Mouse (Mus musculus) embryonic facial prominence, embryonic 12.5 days (tissue): ENCODE measurements at regions not wholly inside any gene's neighbourhood (a gene's known extent, or its start where the extent isn't known, plus 50 kb on each side); places are given as distances from the start of the nearest gene placed in this dataset.

Experiments
- ATAC-seq: fragments of 200-750 bp; cut with Nextera tagmentation; 2 replicates; pipeline ENCODE4 v1.8.0; 2017; ENCODE audit not compliant: insufficient number of reproducible peaks, insufficient read depth, low FRiP score, low TSS enrichment
- H3K27ac ChIP-seq: fragments of 300-500 bp; sonication (generic); 2 replicates; pipeline ENCODE4 v1.5.1; 2016; ENCODE audit warnings: mild to moderate bottlenecking
- H3K27me3 ChIP-seq: fragments of 300-500 bp; sonication (generic); 2 replicates; pipeline ENCODE4 v1.6.1; 2016; ENCODE audit warnings: mild to moderate bottlenecking, moderate library complexity
- H3K36me3 ChIP-seq: fragments of 300-500 bp; sonication (generic); 2 replicates; pipeline ENCODE4 v1.6.1; 2016; ENCODE audit warnings: mild to moderate bottlenecking
- H3K4me1 ChIP-seq: fragments of 300-500 bp; sonication (generic); 2 replicates; pipeline ENCODE4 v1.6.1; 2016
- H3K4me2 ChIP-seq: fragments of 300-500 bp; sonication (generic); replicated peaks from 2 replicates; pipeline ENCODE4 v1.6.1; 2016; ENCODE audit warnings: mild to moderate bottlenecking, moderate library complexity
- H3K4me3 ChIP-seq: fragments of 300-500 bp; sonication (generic); 2 replicates; pipeline ENCODE4 v1.5.1; 2016; ENCODE audit warnings: mild to moderate bottlenecking
- H3K9ac ChIP-seq: fragments of 300-500 bp; sonication (generic); 2 replicates; pipeline ENCODE4 v1.6.1; 2016; ENCODE audit warnings: mild to moderate bottlenecking, moderate library complexity
- H3K9me3 ChIP-seq: fragments of 300-500 bp; sonication (generic); 2 replicates; pipeline ENCODE4 v1.6.1; 2016; ENCODE audit warnings: mild to moderate bottlenecking, moderate library complexity
- WGBS: fragments of 180-500 bp; shearing (Covaris S2); methylation state at CpG from one replicate; pipeline ENCODE4 v1.1.7; 2016; 5-methylcytosine and 5-hydroxymethylcytosine counted together

DNA sequence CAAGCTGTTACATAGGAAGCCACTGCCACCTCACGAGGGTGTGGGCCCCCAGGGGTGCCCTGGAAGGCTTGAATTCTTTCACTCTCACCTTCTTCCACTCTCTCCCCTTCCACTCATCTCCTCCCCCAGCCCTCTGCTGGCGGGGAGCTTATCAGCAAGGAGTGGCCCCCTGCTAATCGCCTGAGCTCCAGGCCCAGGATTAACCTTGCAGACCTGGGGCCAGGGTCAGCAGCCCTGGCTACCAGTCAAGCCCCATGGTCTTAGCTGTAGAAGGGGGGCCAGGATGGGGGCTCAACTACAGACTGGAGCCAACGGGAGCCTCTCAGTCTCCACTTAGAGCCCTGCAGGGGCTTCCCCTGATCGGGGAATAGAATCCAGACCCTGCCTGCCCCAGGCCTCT lies 75.8 kb upstream of the Larp1 start:
- Histone ChIP-seq H3K9me3 (no peaks in the 10 kb centered on the region), H3K9ac (no peak overlapping the region), H3K4me1 (0 out of 2 replicates have a peak, but pooled peaks cover 4% of the 10 kb centered on the region), H3K36me3 (no peaks in the 10 kb centered on the region), H3K4me3 (no peak overlapping the region), H3K4me2 (no peak overlapping the region), H3K27ac (no peak overlapping the region), H3K27me3 (peaks cover 11% of the 10 kb centered on the region)
- WGBS: 6% methylated on average over 5 of the region's 5 CpGs
- no peak for ATAC-seq

DNA sequence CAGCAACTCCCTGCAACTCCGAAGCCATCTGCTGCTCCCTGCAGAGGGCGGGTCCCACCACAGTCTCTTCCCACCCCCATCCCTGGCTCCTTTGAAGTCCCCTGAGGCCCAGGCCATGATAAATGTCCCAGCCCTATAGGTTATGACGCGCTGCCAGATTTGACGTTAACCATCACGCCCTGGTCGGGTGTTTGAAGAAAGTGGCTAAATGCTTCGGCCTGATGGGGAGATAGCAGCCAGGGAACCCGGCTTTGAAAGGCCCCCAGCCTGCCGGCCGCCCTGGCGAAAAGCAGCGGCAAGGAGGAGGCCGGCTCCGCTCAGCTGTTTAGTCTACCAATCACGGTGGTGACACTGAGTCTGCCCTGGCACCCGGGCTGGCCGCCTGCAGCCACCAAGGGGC lies 79.4 kb upstream of the Larp1 start:
- H3K27ac ChIP-seq: no peak overlapping the region
- 8% methylated on average over 18 of the region's 18 CpGs for WGBS
- H3K4me1 ChIP-seq: 0 out of 2 replicates have a peak, but pooled peaks cover under 1% of the 10 kb centered on the region
- peaks cover 11% of the 10 kb centered on the region for H3K27me3 ChIP-seq
- no peak overlapping the region for H3K4me3 ChIP-seq
- no peaks in the 10 kb centered on the region for H3K36me3 ChIP-seq
- H3K9me3 ChIP-seq: no peaks in the 10 kb centered on the region
- no peak overlapping the region for H3K9ac ChIP-seq
- no peak for ATAC-seq
- H3K4me2 ChIP-seq: peak overlapping the region; percentile 24

DNA sequence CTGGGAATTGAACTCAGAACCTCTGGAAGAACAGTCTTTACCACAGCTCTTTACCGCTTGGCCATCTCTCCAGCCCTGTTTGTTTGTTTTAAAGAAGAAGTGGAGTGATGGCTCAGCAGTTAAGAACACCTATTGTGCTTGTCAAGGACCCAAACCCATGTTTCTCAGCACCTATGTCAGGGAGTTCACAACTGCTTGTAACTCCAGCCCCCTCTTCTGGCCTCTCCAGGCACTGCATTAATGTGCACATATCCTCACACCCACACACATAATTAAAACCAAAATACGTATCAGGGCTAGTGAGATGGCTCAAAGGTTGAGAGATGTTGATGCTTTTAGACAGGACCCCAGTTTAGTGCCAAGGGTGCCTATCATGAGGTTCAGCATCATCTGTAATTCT lies 87.6 kb upstream of the Hand1 start:
- 75% methylated on average over 2 of the region's 2 CpGs for WGBS

DNA sequence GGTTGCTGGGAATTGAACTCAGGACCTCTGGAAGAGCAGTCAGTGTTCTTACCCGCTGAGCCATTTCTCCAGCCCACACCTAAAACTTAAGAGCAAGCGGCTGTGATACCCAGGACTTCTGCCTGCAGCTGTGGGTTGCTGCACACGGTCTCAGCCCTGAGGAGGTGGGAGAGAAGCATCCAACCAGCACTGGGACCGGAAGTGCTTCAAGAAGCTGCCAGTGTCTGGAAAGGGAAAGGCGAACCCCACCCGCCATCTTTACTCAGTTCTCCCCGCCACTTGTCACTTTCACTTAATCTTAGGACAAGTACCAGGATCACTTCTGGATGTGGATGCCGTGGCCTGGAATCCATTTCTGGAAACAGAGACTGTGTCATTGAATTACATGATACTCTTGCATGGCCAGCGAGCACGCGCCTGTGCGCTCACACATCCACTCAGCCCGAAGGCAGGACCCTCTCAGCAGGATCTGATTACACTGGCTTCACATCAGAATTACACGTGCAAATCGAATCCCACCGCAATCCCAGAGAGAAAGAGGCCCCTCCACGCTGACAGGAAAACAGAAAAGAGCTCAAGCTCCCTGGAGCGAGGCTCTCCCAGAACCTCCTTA lies 85.9 kb upstream of the Hand1 start:
- H3K4me1 ChIP-seq: peaks cover 8% of the 10 kb centered on the region; the same call in 1 of the 2 replicates
- H3K27ac ChIP-seq: peak overlapping the region; percentile 52
- H3K9me3 ChIP-seq: no peaks in the 10 kb centered on the region
- 44% methylated on average over 18 of the region's 18 CpGs for WGBS
- no peak overlapping the region for H3K9ac ChIP-seq
- H3K27me3 ChIP-seq: no peaks in the 10 kb centered on the region
- peak; percentile 69; the same call in 1 of the 2 replicates for ATAC-seq
- no peaks in the 10 kb centered on the region for H3K36me3 ChIP-seq
- no peak overlapping the region for H3K4me3 ChIP-seq
- H3K4me2 ChIP-seq: no peak overlapping the region

More for the DNA sequence above, 87.6 kb upstream of the Hand1 start:
- Histone ChIP-seq H3K4me3 (no peak overlapping the region), H3K4me2 (no peak overlapping the region), H3K9me3 (no peaks in the 10 kb centered on the region), H3K27ac (no peak overlapping the region), H3K27me3 (no peaks in the 10 kb centered on the region), H3K9ac (no peak overlapping the region), H3K4me1 (peaks cover 8% of the 10 kb centered on the region; the same call in 1 of the 2 replicates), H3K36me3 (no peaks in the 10 kb centered on the region)
- ATAC-seq: no peak

DNA sequence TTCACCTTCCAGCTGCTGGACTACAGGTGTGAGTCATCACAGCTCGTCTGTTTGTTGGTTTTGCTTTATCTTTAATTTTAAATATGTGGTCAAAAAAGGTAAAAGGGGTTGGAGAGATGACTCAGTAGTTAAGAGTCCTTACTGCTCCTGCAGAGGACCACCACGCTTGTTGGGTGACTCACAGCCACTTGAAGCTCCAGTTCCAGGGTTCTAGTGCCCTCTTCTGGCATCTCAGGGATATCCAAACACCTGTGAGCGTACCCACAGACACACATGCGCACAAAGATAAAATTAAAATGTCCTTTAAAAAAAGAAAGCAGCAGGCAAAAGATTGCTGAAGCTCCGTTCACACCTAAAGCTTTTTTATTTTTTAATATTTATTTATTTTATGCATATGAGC lies 85.4 kb upstream of the Hand1 start:
- ATAC-seq: no peak
- H3K9ac ChIP-seq: no peak overlapping the region
- 70% methylated on average over 5 of the region's 5 CpGs for WGBS

DNA sequence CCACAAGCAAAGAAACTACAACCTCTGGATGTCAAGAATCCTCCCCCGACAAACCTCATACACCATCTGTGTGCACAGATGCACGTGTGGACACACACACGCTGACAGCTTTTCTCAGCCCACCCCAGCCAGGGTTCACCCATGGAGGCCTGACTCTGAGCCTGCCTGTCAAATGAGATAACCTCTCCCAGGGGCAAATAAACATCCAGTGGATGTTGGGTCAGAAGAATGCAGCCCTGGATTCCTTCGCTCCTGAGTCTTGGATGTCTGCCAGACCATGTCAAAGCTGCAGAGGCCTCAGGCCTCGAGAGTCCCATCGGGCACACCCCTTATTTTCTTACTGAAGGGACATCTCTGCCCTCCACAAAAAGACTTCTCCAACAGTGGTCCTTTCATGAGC lies 83.4 kb upstream of the Hand1 start:
- no peak overlapping the region for H3K4me3 ChIP-seq
- no peak overlapping the region; the same call in 1 of the 2 replicates for H3K27ac ChIP-seq
- peaks cover 8% of the 10 kb centered on the region; the same call in 1 of the 2 replicates for H3K4me1 ChIP-seq
- H3K27me3 ChIP-seq: no peaks in the 10 kb centered on the region
- no peak overlapping the region for H3K9ac ChIP-seq
- 26% methylated on average over 6 of the region's 6 CpGs for WGBS
- ATAC-seq: no peak
- no peaks in the 10 kb centered on the region for H3K9me3 ChIP-seq
- no peak overlapping the region for H3K4me2 ChIP-seq
- no peaks in the 10 kb centered on the region for H3K36me3 ChIP-seq

More for the DNA sequence above, 85.4 kb upstream of the Hand1 start:
- H3K36me3 ChIP-seq: no peaks in the 10 kb centered on the region
- no peaks in the 10 kb centered on the region for H3K9me3 ChIP-seq
- no peak overlapping the region for H3K4me2 ChIP-seq
- H3K4me1 ChIP-seq: peaks cover 8% of the 10 kb centered on the region; the same call in 1 of the 2 replicates
- H3K4me3 ChIP-seq: no peak overlapping the region
- H3K27ac ChIP-seq: peak overlapping the region; percentile 52; the same call in 1 of the 2 replicates
- H3K27me3 ChIP-seq: no peaks in the 10 kb centered on the region

DNA sequence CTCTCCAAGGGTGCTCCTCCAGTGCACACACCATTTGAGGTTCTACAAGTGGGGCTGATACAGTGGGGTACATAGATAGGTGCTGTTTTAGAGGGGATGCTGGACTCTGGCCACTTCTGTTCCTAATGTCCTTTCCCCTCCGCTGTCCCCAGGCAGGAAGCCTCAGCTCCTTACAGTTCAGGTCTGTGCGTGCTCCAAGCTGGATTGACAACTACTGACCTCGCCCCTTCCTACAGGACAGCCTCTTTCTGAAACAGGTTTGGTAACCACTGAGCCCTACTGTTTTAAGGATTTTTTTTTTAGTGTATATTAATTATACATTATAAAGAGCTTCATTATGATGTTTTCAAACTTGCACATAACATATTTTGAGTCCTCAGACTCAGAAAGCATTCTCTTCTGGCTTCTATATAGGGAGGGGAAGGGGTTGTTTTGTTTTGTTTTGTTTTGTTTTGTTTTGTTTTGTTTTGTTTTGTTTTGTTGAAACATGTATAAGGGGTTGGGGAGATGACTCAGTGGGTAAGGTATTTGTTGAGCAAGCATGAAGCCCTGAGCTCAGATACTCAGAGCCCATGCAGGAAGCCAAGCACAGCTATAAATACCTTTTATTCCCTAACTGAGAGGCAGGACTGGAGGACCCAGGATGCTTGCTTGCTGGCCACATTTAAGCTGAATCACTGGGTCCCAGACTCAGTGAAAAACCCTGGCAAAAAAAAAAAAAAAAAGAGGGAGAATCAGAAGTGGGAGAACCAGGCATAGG lies 81.4 kb upstream of the Hand1 start:
- no peak for ATAC-seq
- peaks cover 8% of the 10 kb centered on the region; the same call in 1 of the 2 replicates for H3K4me1 ChIP-seq
- H3K36me3 ChIP-seq: no peaks in the 10 kb centered on the region
- H3K27me3 ChIP-seq: no peaks in the 10 kb centered on the region
- 65% methylated on average over 3 of the region's 3 CpGs for WGBS
- H3K4me2 ChIP-seq: no peak overlapping the region
- no peak overlapping the region for H3K9ac ChIP-seq
- no peak overlapping the region for H3K4me3 ChIP-seq
- H3K9me3 ChIP-seq: no peaks in the 10 kb centered on the region
- no peak overlapping the region for H3K27ac ChIP-seq

DNA sequence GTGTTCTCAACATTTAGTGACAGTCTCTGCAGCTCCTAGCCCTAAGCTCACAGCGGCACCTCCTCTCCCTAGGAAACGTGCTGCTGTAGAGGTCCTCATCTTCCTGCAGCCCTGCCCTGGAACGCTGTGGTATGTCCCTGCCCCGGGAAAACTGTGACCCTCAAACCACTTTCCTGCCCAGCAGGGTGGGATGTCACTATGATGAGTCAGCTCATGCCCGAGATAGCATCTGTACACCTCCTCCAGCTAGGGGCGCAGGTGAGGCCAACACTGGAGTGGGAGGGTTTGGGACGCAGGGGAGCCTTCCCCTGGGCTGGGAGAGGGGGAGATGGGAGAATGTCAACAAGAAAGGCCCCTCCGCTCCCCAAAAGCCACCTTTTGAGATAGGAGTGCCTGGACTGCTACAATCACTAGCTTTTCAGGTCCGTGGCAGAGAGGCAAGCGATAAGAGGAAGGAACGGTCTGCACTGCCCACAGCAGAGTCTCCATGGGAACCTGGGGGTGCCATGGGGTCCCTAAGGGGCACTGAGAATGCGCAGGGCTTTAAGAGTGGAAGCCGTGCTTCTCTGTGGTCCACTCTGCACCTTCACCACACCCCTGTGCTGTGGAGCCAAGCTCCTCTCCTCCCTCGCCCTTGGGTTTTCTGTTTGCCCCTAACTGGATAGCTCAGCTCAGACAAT lies 80.5 kb upstream of the Hand1 start:
- H3K36me3 ChIP-seq: no peaks in the 10 kb centered on the region
- no peak overlapping the region for H3K4me2 ChIP-seq
- H3K27me3 ChIP-seq: no peaks in the 10 kb centered on the region
- no peak overlapping the region for H3K9ac ChIP-seq
- peaks cover 8% of the 10 kb centered on the region; the same call in 1 of the 2 replicates for H3K4me1 ChIP-seq
- H3K9me3 ChIP-seq: no peaks in the 10 kb centered on the region
- no peak overlapping the region for H3K4me3 ChIP-seq
- H3K27ac ChIP-seq: no peak overlapping the region
- no peak for ATAC-seq
- 46% methylated on average over 14 of the region's 14 CpGs for WGBS

DNA sequence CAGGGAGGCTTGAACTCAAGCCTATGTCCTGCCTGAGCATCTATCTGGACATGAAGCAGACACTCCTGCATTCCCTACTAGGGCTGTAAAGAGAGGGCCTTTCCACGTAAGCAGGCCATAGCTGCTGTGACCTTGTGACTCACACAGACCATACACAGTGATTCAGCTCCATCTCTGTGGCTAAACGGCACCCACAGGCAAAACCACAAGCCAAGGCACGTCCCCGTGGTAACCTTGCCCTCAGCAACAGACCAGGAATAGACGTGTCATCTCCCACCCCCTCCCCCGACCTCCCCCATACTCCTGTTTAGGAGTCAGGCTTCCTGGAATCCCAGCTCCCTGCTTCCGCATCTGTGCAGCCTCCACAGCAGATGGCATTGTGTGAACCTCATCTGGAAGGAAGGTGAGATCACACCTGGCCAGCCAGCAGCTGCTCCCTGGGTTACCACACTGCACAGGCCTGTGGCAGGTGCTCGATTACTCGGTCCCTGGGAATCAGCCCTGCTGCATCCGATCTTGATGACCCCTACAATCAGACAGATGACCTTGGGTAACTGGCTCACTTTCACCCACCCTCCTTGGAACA lies 79.2 kb upstream of the Hand1 start:
- no peak for ATAC-seq
- Histone ChIP-seq H3K27ac (no peak overlapping the region), H3K4me1 (peaks cover 8% of the 10 kb centered on the region; the same call in 1 of the 2 replicates), H3K9me3 (no peaks in the 10 kb centered on the region), H3K9ac (no peak overlapping the region), H3K36me3 (no peaks in the 10 kb centered on the region), H3K27me3 (no peaks in the 10 kb centered on the region), H3K4me3 (no peak overlapping the region), H3K4me2 (no peak overlapping the region)
- WGBS: 41% methylated on average over 10 of the region's 10 CpGs

DNA sequence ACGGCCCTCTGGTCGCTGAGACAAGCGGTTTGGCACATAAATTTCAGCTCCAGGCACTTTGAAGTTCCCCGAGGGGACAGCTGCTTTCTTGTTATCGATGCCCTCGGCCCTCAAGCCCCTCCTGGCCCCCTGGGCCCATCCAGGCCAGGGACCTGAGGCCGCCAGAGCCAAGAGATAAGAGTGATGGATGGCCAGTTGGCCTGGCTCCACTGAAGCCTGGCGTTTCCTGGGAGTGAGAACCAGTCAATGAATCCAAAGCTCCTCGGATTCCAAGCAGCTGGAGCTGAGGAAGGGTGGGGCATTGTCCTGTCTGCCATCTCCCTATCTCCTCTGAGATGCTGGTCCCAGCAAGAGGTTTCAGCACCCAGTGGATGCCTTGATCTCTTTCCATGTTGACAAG lies 71.6 kb upstream of the Hand1 start:
- Histone ChIP-seq H3K9ac (no peak overlapping the region), H3K36me3 (no peaks in the 10 kb centered on the region), H3K9me3 (no peaks in the 10 kb centered on the region), H3K4me2 (no peak overlapping the region), H3K27me3 (no peaks in the 10 kb centered on the region), H3K27ac (no peak overlapping the region), H3K4me1 (peaks cover 3% of the 10 kb centered on the region; the same call in 1 of the 2 replicates), H3K4me3 (no peak overlapping the region)
- no peak for ATAC-seq
- WGBS: 74% methylated on average over 9 of the region's 9 CpGs

DNA sequence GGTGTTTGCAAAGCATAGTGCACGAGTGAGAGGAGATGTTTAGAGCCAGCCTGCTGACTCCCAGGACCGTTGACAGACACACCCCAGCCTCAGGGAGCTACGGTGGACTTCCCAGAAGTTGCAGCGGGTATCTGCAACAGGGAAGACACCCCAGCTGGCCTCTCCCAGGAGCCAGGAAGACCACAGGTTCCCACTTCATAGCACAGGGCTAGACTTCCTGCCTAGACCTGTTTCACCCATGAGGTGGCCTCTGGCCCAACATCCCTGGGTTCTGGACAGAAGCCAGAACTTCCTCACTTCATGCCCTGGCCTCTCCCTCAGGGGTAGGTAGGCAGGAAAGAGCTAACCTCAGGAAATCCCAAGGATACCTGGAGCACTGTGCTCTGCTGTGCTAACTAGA lies 66.7 kb upstream of the Hand1 start:
- H3K27me3 ChIP-seq: no peaks in the 10 kb centered on the region
- WGBS: 56% methylated on average over 4 of the region's 4 CpGs
- peaks cover 3% of the 10 kb centered on the region; the same call in 1 of the 2 replicates for H3K4me1 ChIP-seq

More for the DNA sequence above, 66.7 kb upstream of the Hand1 start:
- no peak overlapping the region for H3K4me3 ChIP-seq
- H3K4me2 ChIP-seq: no peak overlapping the region
- no peak overlapping the region for H3K27ac ChIP-seq
- H3K9me3 ChIP-seq: no peaks in the 10 kb centered on the region
- ATAC-seq: no peak
- no peak overlapping the region for H3K9ac ChIP-seq
- H3K36me3 ChIP-seq: no peaks in the 10 kb centered on the region
